Mouse (Mus musculus): Measurements from ENCODE around the gene Gm14401. TPM values are rescaled to one million over a fixed set of nuclear protein-coding genes. Genes with fewer than 3 reads are reported as not detected.

The Gm14401 gene
- not detected for polyA plus RNA-seq (2015; fragmentation: Illumina TruSeq; extraction: RNeasy Lipid Tissue Mini Kit (QIAGEN cat#74804); ENCODE audit: low read depth, low replicate concordance)

DNA sequence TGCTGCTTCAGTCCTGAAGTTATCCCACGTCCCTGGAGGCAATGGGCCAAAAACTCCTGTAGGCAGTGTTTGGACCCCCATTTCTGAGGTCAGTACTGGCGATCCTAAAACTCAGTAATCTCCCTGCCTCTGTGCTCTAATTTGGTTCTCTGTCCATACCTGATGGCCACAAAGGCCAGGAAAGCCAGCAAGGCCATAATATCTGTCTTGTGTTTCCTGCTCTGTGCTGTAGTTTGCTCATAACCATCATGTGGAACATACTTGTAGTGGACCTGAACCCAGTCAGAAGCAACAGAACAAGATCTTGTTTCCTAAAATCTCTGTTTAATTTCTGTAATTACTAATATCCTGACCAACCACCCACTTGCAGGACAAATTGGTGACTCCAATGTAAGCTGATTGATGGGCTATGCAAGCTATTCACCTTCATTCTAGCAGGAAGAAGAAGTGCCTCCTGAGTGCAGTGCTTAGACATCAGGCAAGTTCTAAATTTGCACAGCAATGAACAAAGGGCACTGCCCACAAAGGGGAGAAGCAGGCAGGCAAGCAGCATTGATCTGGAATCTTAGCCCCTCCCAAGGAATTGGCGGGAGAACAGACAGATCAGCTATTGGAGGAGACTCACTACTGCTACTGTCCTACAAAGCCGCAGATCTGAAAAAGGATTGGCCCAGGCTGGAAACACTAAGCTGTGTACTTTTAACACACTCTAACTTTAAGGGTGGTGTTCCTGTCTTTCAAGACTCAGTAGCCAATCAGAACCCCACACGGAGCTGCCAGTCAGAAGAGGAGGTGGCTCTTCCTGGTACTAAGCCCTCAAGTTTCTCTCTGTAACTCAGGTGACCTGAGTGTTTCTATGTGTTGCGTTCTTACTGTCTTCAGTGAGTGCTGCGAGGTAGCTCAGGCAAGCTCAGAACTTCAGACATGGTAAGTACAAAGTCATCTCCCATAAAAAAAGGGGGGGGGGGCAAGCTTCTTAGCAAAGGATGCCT, at the start of gene Gm14401:
Gene Gm14401, plus strand, starts transcription at position 889 of the 992 bp plus-strand sequence.

Other genes with a start within 250 kb of the Gm14401 start
- not detected for gene Gm14408, start 243.2 kb upstream of the Gm14401 start, polyA plus RNA-seq (2015; fragmentation: Illumina TruSeq; extraction: RNeasy Lipid Tissue Mini Kit (QIAGEN cat#74804); ENCODE audit: low read depth, low replicate concordance)
- 29.6 TPM for gene Gm14296, start 146.5 kb upstream of the Gm14401 start, polyA plus RNA-seq (2015; fragmentation: Illumina TruSeq; extraction: RNeasy Lipid Tissue Mini Kit (QIAGEN cat#74804); ENCODE audit: low read depth, low replicate concordance)
- 28.7 TPM for gene Gm14419, start 73.4 kb upstream of the Gm14401 start, polyA plus RNA-seq (2015; fragmentation: Illumina TruSeq; extraction: RNeasy Lipid Tissue Mini Kit (QIAGEN cat#74804); ENCODE audit: low read depth, low replicate concordance)
- gene Gm14410, start 132.1 kb downstream of the Gm14401 start, polyA plus RNA-seq (2015; fragmentation: Illumina TruSeq; extraction: RNeasy Lipid Tissue Mini Kit (QIAGEN cat#74804); ENCODE audit: low read depth, low replicate concordance): 51.2 TPM
- gene Gm14409, start 192.7 kb downstream of the Gm14401 start, polyA plus RNA-seq (2015; fragmentation: Illumina TruSeq; extraction: RNeasy Lipid Tissue Mini Kit (QIAGEN cat#74804); ENCODE audit: low read depth, low replicate concordance): not detected
- gene Gm14412, start 250.0 kb downstream of the Gm14401 start, polyA plus RNA-seq (2015; fragmentation: Illumina TruSeq; extraction: RNeasy Lipid Tissue Mini Kit (QIAGEN cat#74804); ENCODE audit: low read depth, low replicate concordance): 5.5 TPM

All from brain, adult 10 weeks (tissue).